Mouse (Mus musculus): Measurements from ENCODE around the gene Atxn7.

DNA sequence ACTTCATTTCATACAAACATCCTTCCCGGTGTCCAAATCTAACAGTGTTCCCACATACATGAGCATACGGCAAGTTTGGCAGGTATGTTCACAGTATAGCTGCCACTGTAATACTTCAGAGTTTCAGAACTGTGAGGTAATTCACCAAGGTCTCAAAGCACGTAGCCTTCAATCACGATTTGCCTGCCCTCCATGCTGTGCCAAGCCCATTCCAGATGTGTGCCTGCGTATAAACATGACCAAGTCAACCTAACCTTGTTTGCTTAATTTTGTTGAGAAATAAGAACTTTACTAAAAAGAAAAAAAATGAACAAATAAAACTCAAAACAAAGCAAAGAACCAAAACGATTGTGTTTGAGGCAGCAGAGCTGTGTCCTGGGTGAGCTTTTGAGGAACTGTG, 60.0 kb downstream of the Atxn7 start:
- TF ChIP-seq POLR2A (IDR thresholded peaks at IDR 0.05; ENCODE audit: borderline replicate concordance, control insufficient read depth, low read depth, low read length): no peak
- no peak for TF ChIP-seq CTCF (IDR thresholded peaks at IDR 0.05; ENCODE audit: control insufficient read depth, insufficient read depth, low read length)

Measured in bone marrow, adult 2 months (tissue).